Mouse (Mus musculus): Measurements from ENCODE around the gene Tas2r135.

Tas2r135 gene

GRCm38 (mm10) chr6:42434446-42434845, 29.2 kb downstream of the Tas2r135 start, which contains the start of gene Tas2r126:
TSS of gene Tas2r126 (plus strand) at chr6:42434535.
- in situ Hi-C loops (cut with MseI, MboI), result no loop called here

DNA sequence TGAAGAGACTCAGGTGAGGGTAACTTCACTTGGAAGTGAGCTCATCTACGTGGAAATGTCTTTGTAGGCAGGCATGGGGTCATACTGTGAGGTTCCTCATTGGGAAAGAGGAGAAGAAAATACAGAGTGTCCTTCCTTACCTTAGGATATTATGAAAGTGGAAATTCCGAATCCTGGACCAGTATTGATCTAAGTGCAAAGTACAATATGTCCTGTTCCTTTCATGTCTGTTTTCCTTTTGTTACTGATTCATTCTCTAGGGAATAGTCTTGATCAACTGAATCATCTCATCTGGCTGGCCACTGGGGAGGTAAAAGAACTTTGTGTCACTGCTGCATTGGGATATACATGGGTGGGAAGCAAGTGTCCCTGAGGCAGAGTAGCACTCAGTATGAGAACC, 30.3 kb downstream of the Tas2r135 start:
- in situ Hi-C loops (cut with MseI, MboI), result no loop called here

- in situ Hi-C loops (cut with MseI, MboI), result no loop called here
Measured at GRCm38 (mm10) chr6:42441395-42441794, 36.2 kb downstream of the Tas2r135 start.

DNA sequence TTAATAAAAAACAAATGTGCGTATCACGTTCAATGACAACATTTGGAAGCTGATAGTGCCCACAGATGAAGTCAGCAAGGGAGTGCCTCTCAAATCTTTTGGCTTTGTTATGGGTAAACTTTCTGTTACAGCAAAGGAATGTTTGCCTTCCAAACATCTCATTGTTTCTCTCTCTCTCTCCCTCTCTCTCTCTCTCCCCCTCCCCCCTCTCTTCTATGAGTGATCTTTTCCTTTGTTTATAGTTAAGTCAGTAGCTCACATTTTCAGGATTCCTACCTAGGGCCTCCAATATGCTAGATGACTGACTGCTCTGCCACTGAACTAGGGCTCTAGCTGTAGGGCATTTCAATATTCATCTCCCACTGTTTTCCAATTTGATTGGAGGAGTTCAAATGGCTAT, 39.3 kb downstream of the Tas2r135 start:
- in situ Hi-C loops (cut with MseI, MboI), result no loop called here

DNA sequence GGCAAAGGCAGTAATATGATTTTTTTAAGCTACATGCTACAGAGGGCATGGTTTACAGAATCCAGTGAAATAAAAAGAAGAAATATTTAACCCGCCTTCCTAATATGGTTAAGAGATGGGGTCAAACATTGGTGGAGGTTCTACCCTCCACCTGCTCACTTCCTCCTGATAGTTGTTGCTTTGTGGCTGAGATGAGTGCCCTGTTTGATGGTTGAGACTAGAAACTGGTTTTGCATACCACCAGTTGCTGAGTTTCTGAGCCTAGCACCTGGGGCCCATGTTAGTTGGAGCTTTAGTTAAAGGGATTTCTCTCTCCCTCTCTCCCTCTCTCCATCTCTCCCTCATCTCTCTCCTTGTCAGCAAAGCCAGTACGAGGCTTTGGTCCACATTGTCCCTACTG, 42.1 kb downstream of the Tas2r135 start:
- in situ Hi-C loops (cut with MseI, MboI), result no loop called here

All from mouse trophoblast stem cell (cell line).